Mouse (Mus musculus) hindlimb bud, embryonic 11.5 days (tissue): ENCODE results near the gene Ddr1.
A peak's percentile ranks its signal among the peaks of the same experiment; 100 is the strongest.
"Not testable (repeated sequence)": the region's sequence is repeated elsewhere in the genome, so short reads cannot be mapped to it uniquely, and the experiment has no call there.

Source experiments
- DNase-seq: peaks from one replicate; pipeline ENCODE4 v3.0.0-alpha.2; 2012; ENCODE audit warnings: low read depth, low spot score; ENCODE audit errors: extremely low spot score

Gene Ddr1

DNA sequence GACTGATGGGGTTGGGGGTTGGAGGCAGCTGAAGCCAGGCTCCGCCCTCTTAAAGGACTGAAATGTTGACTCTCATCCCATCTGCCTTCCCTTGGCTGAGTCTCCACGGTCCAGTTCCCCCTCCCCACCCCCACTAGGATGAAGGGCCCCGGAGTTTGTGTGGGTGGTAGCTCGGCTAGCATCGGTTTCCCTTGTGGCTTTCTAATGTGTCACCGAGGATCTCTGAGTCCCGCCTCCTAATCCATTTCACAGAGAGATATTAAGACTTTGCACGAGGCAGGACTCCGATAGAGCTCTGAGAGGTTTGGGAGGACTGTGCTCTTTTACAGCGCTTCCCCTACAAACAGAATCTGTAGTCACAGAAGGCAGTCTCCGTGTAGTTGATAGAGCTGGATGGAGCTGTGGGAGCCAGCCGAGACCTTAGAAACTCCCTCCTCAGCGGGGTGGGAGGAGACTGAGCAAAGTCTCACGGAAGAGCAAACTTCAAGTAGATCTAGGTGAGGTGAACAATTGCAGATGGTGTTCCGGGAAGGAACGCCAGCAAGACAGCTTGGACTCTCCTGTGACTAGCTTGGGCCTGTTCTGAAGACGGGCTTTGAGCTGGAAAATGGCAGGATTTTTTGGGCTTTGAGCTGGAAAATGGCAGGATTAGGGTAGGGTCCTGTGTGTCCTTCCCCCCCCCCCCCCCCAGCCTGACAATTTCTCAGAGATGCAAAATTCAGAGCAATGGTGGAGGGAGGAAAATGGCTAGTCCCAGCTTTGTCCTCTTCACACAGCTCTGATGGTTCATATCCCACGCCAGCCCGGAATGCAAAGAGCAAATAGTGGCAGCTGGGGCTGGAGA, at the start of gene Ddr1:
Ddr1 (minus strand) TSS at position 1 of the 844 bp plus-strand sequence.
- no peak for DNase-seq

DNA sequence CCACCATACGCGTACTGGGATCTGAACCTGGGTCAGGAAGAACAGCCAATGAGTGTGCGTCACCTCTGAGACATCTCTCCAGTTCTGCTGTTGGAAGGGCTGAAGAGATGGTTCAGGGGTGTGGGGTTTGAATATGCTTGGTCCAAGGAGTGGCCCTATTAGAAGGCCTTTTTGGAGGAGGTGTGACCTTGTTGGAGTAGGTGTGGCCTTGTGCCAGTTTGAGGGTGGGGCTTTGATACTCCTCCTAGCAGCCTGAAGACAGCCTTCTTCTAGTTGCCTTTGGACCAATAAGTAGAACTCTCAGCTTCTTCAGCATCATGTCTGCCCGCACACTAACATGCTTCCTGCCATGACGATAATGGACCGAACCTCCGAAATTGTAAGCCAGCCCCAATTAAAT, 49.2 kb upstream of the Ddr1 start:
- DNase-seq: no peak

DNA sequence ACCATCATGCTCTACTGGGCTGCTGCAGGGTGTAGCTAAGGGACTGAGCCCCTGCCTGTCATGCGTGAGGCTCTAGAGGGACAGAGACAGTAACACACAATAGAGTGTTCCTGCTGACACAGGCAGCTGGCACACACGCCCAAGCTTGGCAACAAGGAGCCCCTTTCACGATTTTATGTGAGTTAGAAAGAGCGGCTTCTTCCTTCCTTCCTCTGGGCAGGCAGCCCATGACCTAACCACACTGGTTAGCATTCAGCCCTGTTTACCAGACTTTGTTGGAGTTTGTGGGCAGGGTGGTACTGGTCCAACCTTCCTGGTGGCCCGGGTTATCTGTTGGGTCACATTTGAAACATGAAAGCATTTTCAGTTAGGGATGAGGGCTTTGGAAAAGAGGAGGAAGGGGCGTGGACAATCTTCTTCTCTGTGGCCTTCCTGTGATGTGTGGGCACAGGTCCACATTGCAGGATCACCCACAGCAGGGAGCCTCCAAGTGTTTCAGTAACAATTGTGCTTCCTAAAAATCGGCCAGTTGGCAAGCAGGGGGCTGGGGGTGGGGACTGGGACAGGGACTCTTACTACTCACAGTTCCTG, 47.9 kb upstream of the Ddr1 start:
- no peak for DNase-seq

DNA sequence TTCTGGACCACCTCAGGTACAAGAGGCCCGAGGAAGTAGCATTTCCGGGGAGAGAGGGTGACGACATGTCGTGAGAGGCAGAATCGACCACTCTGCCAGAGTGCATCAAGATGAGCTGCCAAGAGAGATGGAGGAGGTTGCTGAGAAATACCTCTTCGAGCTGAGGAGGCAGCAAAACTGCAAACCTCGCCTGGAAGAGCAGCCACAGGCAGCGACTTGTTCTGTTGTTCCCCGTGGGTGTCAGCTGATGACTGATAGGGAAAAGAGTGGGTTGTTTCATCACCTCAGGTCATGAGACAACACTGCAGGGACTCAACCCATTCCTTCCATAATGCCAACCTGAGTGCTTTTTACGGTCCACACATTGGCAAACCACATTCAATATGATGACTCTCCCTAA, 45.3 kb upstream of the Ddr1 start:
- DNase-seq: no peak

DNA sequence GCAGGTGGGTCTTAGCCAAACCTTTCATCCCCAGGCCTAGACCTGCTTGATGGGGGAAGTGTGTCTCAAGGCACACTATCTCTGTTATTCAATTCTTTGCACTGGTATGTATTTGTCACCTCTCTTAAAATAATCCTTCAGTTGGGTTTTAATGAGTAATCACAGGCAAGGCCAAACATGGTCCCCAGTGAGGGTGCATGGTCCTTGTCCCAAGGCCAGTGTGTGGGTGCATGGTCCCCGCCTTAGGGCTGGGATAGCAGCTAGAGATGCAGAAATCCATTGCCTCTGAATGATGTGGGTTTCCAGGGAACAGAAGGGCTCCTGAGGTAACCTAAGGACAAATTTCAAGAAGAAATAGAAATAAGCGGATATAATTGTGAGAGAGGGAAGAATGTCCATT, 39.9 kb upstream of the Ddr1 start:
- DNase-seq: no peak

DNA sequence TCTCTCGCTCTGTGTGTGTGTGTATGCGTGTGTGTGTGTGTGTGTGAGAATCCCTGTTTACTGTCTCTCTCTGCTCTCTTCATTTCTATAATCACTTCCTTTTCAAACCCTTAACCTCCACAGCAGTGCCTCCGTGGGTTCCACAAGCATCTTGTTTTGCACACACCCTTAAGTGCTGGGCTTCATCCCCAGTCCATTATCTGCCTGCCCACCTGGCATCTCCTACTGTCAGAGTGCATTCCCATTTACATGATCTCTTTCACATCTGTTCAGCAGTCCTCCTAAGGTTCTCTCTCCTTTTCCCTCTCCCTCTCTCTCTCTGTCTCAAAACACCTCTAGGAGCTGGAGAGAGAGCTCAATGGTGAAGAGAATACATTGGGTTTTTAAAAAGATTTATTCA, 38.5 kb upstream of the Ddr1 start:
- DNase-seq: no peak

DNA sequence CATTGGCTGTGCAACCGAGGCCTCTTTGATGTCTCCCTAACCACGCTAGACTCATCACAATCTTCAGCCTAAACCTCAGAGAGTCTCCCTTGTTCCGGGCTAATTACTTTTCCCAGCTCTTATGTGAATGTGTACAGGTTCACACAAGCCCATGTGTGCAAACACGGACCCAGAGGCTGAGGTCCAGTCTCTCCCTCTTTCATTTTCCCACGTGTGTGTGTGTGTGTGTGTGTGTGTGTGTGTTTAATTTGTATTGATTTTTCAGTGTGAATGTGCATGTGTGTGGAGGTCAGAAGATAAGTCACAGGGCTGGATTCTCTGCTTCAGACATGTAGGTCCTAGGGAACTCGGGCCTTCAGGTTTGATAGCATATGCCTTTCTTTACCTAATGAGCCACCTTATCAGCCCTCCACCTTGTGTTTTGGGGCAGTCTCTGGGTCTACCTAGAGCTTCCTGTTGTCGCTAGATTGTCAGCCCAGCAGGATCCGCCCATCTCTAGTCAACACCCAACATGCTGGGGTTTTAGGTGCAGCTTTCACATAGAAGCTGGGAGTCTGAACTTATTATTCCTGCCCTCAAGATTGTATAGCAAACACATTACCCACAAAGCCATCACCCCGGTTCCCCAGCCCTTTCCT, 37.3 kb upstream of the Ddr1 start:
- DNase-seq: no peak

DNA sequence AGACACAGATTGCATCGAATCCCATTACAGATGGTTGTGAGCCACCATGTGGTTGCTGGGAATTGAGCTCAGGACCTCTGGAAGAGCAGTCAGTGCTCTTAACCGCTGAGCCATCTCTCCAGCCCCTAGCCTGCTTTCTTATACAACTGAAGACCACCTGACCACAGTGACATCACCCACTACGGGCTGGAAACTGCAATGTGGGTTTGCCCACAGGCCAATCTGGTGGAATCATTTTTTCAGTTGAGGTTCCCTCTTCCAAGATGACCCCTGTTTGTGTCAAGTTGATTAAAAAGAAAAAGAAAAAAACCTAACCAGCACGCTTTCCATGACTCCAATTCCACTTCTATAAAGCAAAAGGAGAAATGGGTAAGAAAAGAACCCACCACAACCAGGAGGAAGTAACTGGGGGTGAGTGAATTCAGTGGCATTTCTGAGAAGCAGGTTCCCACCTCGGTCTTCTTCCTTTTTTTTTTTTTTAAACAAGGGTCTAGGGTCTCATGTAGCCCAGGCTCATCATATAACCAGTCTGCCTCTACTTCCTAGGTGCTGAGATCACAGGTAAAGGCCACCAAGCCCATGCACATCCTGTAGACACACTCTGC, 36.0 kb upstream of the Ddr1 start:
- no peak for DNase-seq

DNA sequence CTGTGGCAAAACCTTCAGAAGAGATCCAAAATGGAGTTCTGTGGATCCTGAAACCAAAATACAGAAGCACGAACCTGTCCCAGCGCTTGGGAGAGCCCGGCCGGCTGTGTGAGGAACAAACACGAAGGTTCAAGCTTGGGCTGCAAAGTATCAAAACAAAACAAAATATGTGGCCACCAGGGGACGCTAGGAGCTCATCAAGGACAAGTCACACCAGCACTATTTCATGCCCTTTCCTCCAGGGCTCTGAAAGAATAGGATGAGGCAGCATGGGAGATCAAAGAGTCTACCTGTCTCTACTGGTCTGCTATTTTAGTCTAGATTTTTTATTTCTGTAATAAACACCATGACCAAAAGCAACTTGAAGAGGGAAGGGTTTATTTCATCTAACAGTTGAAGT, 35.3 kb upstream of the Ddr1 start:
- DNase-seq: peak; percentile 71

DNA sequence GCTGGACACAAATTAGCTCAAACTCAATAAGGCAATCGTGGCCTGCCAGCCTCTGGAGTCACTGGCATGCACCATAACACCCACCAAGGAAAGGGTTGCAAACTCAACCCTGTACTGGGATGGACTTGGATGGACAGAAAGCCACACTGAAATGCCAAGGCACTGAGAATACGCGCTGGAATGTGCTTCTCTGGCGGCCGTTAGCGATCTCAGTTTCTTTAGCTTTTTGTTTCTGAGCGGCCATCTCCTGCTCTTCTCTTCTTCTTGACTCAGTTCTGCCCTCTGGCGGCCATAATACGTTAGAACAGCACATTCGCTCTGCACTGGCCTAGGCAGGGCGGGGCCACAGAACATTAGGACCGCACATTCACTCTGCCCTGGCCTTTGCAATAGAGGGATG, 33.3 kb upstream of the Ddr1 start:
- DNase-seq: peak; percentile 57

DNA sequence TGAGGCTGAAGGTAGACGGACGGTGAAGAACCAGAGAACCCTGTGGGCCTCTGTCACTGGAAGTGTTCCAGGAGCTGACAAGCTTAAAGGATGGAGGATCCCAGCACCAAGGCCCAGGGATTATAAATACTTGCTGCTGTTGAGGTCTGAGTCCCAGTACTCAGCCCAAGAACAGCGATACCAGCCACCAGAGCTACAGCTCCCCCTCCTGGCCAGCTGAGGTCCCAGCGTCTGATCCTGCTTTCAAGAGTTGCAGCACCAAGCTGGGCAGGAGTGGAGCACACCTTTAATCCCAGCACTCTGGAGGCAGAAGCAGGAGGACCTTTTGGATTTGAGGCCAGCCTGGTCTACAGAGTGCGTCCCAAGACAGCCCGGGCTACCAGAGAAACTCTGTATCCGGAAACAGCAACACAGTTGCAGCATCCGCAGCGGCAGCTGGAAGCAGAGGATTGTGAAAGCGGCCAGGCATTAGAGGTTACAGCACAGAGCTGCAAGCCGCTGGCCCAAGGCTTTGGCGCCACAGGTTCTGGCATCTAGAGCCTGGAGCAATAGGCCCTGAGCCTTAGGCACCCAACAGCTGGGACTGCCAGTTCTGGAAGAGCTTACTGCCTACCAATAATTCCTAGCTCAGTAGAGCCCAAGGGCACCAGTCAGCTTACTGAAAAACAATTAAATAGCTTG, 32.0 kb upstream of the Ddr1 start:
- no peak for DNase-seq

DNA sequence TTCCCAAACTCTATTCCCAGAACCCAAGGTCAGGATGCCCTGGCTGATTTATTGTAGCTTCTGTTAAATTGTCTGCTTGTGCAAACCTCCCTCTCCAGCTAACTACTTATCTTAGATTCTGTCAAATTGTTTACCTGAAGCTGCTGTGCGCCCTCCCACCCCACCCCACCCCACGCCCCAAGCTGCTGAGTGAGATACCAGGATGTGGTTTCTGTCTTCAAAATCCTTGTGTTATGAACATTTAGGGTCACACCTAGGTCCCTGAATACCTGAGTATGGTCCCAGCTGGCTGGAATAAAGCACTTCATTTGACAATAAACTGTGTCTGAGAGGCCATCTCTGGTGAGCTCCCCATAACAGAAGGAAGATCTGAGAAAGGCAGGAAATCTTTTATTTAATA, 30.1 kb upstream of the Ddr1 start:
- no peak for DNase-seq

DNA sequence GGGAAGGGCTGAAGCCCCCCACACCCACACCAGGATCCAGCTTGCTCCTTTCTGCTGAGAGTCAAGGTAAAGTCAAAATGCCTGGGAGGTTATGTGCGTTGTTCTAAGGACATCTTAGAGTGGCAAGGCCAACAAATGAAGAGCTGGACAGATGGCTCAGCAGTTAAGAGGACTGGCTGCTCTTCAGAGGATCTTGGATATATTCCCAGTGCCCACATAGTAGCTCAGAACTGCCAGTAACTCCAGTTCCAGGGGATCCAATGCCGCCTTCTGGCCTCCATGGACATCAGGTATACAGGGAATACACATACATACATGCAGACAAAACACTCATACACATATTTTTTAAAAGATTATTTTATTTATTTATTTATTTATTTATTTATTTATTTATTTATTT, 29.0 kb upstream of the Ddr1 start:
- DNase-seq: no peak

DNA sequence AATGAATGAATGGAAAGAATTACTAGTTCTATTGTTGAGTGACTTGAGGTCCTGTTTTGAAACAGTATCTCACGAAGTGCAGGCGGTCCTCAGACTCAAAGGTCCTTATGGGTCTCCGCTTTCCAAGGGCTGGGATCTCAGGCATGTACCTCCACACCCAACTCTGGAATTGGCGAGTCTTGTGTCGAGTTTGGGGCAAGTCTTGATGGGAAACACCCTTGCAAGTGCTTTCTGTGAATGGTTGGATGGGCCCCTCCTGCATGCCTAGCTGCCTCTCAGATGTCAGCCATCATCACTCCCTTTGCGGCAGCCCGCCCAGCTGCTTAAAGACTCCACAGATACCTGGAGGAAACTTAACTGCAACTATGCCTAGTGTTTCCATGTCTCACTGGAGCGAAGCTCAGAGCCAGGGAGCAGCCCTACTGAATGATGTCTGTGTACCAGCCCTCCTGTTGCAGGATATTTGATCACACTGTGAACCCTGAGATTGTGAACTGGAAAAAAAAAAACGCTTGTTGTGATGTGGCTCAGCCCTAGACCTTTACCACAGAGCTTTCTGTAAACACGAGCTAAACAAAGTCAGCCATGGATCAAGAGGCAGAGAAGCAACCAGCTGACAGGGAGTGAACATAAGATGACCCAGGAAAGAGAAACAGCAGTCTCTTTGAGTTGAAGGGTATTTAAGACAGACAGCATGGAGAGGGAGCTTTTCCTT, 27.2 kb upstream of the Ddr1 start:
- DNase-seq: no peak

DNA sequence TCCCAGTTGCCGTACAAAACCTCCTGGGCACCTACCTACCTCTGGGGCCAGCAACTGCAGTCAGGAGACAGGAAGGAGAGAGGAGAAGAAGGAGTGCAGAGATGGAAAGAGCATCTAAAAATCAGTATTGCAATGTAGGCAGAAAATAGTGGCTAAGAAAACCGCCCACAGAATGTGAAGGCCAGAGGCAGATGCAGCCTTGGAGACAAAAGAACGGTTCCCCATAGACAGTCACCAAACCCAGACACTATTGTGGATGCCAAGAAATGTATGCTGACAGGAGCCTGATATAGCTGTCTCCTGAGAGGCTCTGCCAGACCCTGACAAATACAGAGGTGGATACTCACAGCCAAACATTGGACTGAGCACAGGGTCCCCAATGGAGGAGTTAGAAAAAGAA, 25.7 kb upstream of the Ddr1 start:
- not testable (repeated sequence) for DNase-seq

DNA sequence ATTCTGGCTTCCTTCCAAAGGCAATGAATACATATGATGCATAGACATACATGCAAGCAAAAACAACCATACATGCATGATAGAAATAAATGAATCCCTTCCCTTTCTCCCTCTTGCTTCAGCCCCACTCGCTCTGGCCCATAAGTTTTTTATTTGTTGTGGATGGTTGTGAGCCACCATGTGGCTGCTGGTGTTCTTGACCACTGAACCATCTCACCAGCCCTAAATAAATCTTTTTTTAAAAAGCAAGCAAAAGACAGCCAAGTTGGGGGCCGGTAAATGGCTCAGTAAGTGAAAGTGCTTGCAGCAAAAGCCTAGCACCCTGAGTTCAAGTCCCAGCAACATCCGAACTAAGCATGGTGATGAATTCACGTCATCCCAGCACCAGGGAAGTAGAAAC, 24.4 kb upstream of the Ddr1 start:
- no peak for DNase-seq

DNA sequence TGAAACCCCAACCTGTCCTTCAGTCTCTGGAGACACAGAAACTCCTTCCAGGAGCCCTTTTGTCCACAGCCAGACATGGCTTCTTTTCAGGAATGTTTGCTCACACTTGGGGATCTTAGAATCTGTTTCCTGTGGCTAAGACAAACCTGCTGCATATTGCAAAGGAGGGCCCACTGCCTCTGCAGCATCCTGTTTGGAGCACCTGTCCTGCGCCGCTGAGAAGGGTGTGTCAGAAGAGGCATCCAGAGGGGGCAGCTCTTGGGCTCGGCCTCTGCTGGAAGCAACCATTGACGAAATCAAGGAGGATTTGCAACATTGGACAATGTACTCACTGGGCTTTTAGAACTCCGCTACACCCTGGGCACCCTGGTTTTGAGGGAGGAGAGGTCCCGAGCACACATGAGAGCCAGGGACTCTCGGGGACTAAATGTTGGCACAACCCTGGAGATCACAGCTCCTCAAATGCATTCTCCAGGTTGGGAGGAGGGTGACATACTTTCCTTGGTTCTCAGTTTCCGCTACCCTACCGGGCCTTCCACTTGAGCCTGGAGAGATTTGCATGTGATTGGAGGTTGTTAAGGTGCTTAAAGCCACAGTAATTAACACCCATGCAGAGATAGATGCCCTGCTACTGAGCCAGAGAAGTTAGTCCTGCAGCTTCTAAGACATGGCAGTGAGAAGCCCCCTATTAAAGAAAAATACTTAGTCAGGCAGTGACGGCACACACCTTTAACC, 23.2 kb upstream of the Ddr1 start:
- DNase-seq: no peak

DNA sequence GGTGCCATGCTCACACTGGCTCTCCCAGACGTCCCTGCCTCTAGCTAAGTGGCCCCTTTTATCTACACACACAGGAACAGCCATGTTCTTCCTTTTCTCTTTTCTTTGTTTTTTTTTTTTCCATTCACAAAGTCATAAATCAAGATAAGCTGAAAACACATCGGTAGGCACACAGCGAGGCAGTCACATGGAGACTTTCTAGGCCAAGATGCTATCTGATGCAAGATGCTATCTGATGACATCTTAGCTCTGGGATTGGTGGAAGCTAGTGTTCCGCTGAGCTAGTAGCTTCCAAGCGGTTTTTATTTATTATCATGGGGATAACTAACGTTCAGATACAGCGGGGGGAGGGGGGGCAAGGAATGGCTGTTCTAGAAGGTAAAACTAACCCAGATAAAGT, 22.6 kb upstream of the Ddr1 start:
- DNase-seq: no peak

DNA sequence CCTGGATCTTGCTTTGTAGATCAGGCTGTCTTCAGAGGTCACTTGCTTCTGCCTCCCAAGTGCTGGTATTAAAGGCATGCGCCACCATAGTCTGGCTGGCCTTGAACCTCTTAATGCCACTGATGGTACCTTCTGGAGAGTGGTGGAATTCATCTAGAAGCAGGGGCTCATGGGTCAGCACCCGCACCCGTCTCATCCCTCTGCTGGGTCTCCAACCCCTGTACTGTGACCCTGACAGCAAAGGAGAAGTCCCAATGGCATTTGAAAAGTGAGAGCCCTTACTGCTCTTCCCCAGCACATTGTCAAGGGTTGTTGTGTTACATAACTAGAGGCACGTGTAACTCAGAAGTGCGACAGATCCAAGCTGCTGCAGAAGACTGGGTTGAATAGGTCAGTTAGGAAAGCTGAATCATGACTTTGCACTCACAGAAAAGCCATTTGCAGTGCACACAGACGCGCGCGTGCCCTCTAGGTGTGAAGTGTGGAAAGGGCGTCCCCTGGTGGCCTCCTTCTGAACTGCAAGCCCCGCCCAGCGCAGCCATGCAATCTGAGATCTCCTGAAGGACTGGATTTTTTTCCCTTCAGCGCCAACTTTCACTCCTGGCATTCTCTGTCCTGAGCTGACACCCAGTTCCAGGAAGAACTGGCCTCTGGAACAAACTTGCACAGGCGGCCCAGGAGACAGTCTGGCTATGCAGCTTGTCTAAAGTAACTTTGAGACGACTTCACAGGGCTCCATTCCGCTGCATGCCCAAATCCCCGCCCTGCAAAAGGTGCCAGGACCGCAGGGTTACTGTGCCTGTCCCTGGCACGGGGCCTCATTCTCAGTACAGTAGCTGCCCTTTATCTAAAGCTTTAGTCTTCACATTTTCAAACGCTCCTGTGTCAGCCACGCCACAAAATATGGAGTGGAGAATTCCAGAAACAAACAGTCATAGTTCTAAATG, 21.1 kb upstream of the Ddr1 start:
- no peak for DNase-seq
